Mouse (Mus musculus): ENCODE measurements around the gene Cnih3.

- TF ChIP-seq E2F4 (IDR thresholded peaks at IDR 0.05; ENCODE audit: insufficient read depth) (no peak), TCF12 (IDR thresholded peaks at IDR 0.05; ENCODE audit: insufficient read depth, poor library complexity, severe bottlenecking) (no peak)
Measured at GRCm38 (mm10) chr1:181393250-181394149, 41.1 kb downstream of the Cnih3 start.
